Mouse (Mus musculus) ES-E14 (cell line): ENCODE results near the gene Gm28539. TPM values are rescaled to one million over a fixed set of nuclear protein-coding genes. Genes with fewer than 3 reads are reported as not detected.

Source experiments
- DNase-seq: peaks from one replicate; pipeline ENCODE4 v3.0.0-alpha.2; 2013; ENCODE audit warnings: low read depth, low spot score
- H3K27ac ChIP-seq: 2 replicates; pipeline ENCODE4 v1.5.1; 2012; ENCODE audit warnings: low read depth, mild to moderate bottlenecking, low read length, moderate library complexity, mixed read lengths; ENCODE audit not compliant: poor library complexity, insufficient read depth, severe bottlenecking
- H3K36me3 ChIP-seq: 2 replicates; pipeline ENCODE4 v1.6.1; 2012; ENCODE audit warnings: mild to moderate bottlenecking, low read length, moderate library complexity, mixed read lengths; ENCODE audit not compliant: control insufficient read depth, poor library complexity, insufficient read depth, severe bottlenecking
- H3K4me1 ChIP-seq, 2 experiments: fragments of 150-350 bp in 1 of 2; sonication (generic) in 1 of 2; 2 replicates each; pipeline ENCODE4 v1.6.1; 2012; ENCODE audit warnings: low read length in 2 of 2, mild to moderate bottlenecking in 1 of 2, mixed read lengths in 1 of 2; ENCODE audit not compliant: control insufficient read depth in 2 of 2, insufficient read depth in 2 of 2, poor library complexity in 1 of 2
- H3K4me3 ChIP-seq, 2 experiments: fragments of 150-350 bp in 1 of 2; sonication (generic) in 1 of 2; 2 replicates each; pipeline ENCODE4 v1.5.1; 2012; ENCODE audit warnings: low read length in 2 of 2, low read depth in 1 of 2, mild to moderate bottlenecking in 1 of 2, mixed read lengths in 1 of 2; ENCODE audit not compliant: insufficient read depth in 1 of 2, poor library complexity in 1 of 2, severe bottlenecking in 1 of 2
- H3K9ac ChIP-seq: 2 replicates; pipeline ENCODE4 v1.6.1; 2012; ENCODE audit warnings: low read depth, mild to moderate bottlenecking, low read length, mixed read lengths; ENCODE audit not compliant: poor library complexity, insufficient read depth, severe bottlenecking
- H3K9me3 ChIP-seq: fragments of 150-350 bp; sonication (generic); 2 replicates; pipeline ENCODE4 v1.6.1; 2012; ENCODE audit warnings: low read depth, mild to moderate bottlenecking, low read length; ENCODE audit not compliant: control insufficient read depth, insufficient read depth
- CHD2 ChIP-seq: IDR thresholded peaks from 2 replicates; pipeline ENCODE4 v1.6.1; 2014; ENCODE audit warnings: mild to moderate bottlenecking, low read depth, low read length, inconsistent platforms
- HCFC1 ChIP-seq: IDR thresholded peaks from 2 replicates; pipeline ENCODE4 v1.6.1; 2012; ENCODE audit warnings: low read length, inconsistent platforms, borderline replicate concordance; ENCODE audit not compliant: insufficient read depth
- MAFK ChIP-seq: IDR thresholded peaks from 2 replicates; pipeline ENCODE4 v1.6.1; 2014; ENCODE audit warnings: mild to moderate bottlenecking, low read depth, low read length, inconsistent platforms; ENCODE audit not compliant: insufficient read depth
- ZC3H11A ChIP-seq: IDR thresholded peaks from 2 replicates; pipeline ENCODE4 v1.6.1; 2012; ENCODE audit warnings: low read depth, mild to moderate bottlenecking, inconsistent platforms, low read length, borderline replicate concordance
- ZNF384 ChIP-seq: IDR thresholded peaks from 2 replicates; pipeline ENCODE4 v1.6.1; 2012; ENCODE audit warnings: low read depth, low read length, inconsistent platforms
- in situ Hi-C, 2 experiments: fragments of 600-800 bp; cut with MboI; formaldehyde crosslinking; loops; one replicate each; pipeline ENCODE4 v1.15.1; 2025; ENCODE audit warnings: low sequenced_read_pairs in 2 of 2, inconsistent platforms in 1 of 2; ENCODE audit not compliant: unreplicated experiment in 2 of 2
- total RNA-seq: library from RNA; depleted of rRNA; stranded (reverse); fragments of 300-350 nt; gene quantifications from 2 replicates; pipeline ENCODE4 v1.2.3, GENCODE M21; 2012

Gene Gm28539
- total RNA-seq, 1 experiment: not detected

DNA sequence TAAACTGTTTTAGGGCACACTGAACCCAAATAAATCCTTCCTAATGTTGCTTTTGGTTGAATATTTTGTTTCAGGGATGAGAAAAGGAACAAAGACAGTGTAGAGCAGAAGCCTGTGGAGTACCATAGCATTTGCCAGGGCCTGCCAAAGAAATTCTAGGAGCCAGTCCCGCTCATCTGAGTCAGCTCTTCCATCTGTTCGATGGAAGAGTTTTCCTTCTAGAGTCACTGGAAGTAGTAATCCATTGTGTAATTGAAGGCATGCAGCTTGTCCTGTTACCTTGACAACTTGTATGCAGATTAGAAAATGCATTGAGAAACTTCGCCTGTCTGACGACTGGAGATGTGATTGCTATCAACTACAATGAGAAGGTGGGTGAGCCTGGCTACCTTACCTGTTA lies 13.5 kb upstream of the Gm28539 start:
- no peak for TF ChIP-seq MAFK
- no peak for TF ChIP-seq ZC3H11A
- TF ChIP-seq ZNF384: no peak
- no peak for TF ChIP-seq HCFC1
- TF ChIP-seq CHD2: no peak
- no peaks in the 10 kb centered on the region for H3K4me1 ChIP-seq
- H3K36me3 ChIP-seq: peaks cover 46% of the 10 kb centered on the region
- no peak overlapping the region for H3K4me3 ChIP-seq
- H3K9me3 ChIP-seq: no peaks in the 10 kb centered on the region
- in situ Hi-C loops: no loop called here
- H3K9ac ChIP-seq: no peak overlapping the region
- no peak overlapping the region for H3K27ac ChIP-seq
- no peak for DNase-seq

- H3K36me3 ChIP-seq: peaks cover 22% of the 10 kb centered on the region
- in situ Hi-C loops: no loop called here
Observed at GRCm38 (mm10) chr16:18828630-18829029, 7.8 kb upstream of the Gm28539 start.

DNA sequence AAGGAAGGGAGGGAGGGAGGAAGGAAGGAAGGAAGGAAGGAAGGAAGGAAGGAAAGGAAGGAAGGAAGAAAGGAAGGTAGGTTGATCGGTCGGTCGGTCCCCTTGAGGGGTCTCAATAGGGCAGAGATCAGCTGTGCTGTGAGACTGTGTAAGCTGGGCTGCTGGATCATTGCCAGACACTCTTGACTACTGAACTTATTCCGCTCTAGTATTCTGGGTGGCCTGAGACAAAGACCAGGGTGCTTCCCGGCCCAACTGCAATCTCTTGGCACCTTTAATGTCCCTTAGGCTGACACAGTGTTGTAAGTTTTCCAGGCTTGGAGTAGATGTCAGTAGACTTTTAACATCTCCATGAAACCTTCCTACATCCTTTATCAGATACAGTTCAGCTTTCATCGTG lies 7.3 kb upstream of the Gm28539 start:
- H3K9me3 ChIP-seq: no peaks in the 10 kb centered on the region
- DNase-seq: no peak
- in situ Hi-C loops: no loop called here

More at GRCm38 (mm10) chr16:18828630-18829029, 7.8 kb upstream of the Gm28539 start:
- no peak for DNase-seq
- H3K9ac ChIP-seq: no peak overlapping the region
- no peak overlapping the region for H3K27ac ChIP-seq
- no peak for TF ChIP-seq CHD2
- no peak overlapping the region for H3K4me3 ChIP-seq
- H3K9me3 ChIP-seq: no peaks in the 10 kb centered on the region
- no peaks in the 10 kb centered on the region for H3K4me1 ChIP-seq

DNA sequence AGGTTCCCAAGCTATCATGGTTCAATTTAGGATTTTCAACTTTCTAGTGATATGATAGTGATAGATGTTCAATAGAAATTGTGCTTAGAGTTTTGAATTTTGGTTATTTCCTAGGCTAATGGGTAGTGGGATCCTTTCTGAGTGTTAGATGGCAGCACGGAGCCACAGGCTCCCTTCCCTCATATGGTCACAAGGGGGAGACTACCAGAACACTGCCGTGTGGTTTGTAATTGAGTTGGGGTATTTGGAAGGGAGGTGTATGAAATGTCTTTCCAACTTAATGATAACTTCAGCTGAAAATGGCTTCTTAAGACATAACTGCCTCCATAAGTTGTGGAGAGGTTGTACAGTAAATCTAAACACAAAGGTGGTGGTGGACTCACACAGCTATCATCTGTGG lies 2.9 kb upstream of the Gm28539 start:
- peaks cover 7% of the 10 kb centered on the region for H3K36me3 ChIP-seq
- TF ChIP-seq ZNF384 (no peak), HCFC1 (no peak), MAFK (no peak), ZC3H11A (no peak), CHD2 (no peak)
- in situ Hi-C loops: no loop called here

More for the DNA sequence above, 7.3 kb upstream of the Gm28539 start:
- Histone ChIP-seq H3K4me3 (no peak overlapping the region), H3K27ac (no peak overlapping the region), H3K36me3 (peaks cover 22% of the 10 kb centered on the region), H3K4me1 (no peaks in the 10 kb centered on the region), H3K9ac (no peak overlapping the region)
- TF ChIP-seq ZC3H11A (no peak), ZNF384 (no peak), CHD2 (no peak)

GRCm38 (mm10) chr16:18836073-18836467 lies 314 bp upstream of the Gm28539 start:
- peaks cover 6% of the 10 kb centered on the region for H3K36me3 ChIP-seq
- no peak for DNase-seq
- H3K9ac ChIP-seq: no peak overlapping the region
- H3K27ac ChIP-seq: no peak overlapping the region
- no peak for TF ChIP-seq ZC3H11A
- TF ChIP-seq HCFC1: no peak
- TF ChIP-seq CHD2: no peak
- no peak for TF ChIP-seq MAFK
- TF ChIP-seq ZNF384: no peak
- in situ Hi-C loops: no loop called here
- peak overlapping the region in 1 of 2 experiments; percentile 99; a peak in 2 of 4 replicates for H3K4me3 ChIP-seq
- no peaks in the 10 kb centered on the region for H3K9me3 ChIP-seq
- H3K4me1 ChIP-seq: no peaks in the 10 kb centered on the region

More for the DNA sequence above, 2.9 kb upstream of the Gm28539 start:
- Histone ChIP-seq H3K4me1 (no peaks in the 10 kb centered on the region), H3K9ac (no peak overlapping the region), H3K27ac (no peak overlapping the region), H3K9me3 (no peaks in the 10 kb centered on the region), H3K4me3 (no peak overlapping the region)
- no peak for DNase-seq
